Mouse (Mus musculus): Measurements from ENCODE around the gene Ccdc82. TPM values are rescaled to one million over a fixed set of nuclear protein-coding genes. Genes with fewer than 3 reads are reported as not detected.

Ccdc82 gene
- polyA plus RNA-seq, 1 experiment from 2014 or later = 9.6 TPM

- Histone ChIP-seq H3K4me1 (ENCODE audit: insufficient read depth, low read length) (peaks cover 54% of the 10 kb centered on the region), H3K9ac (replicated peaks; ENCODE audit: low read length) (peak within 1 kb of the TSS; percentile 83), H3K27ac (ENCODE audit: low read length) (peak within 1 kb of the TSS; percentile 83), H3K9me3 (ENCODE audit: low read length) (no peaks in the 10 kb centered on the region), H3K27me3 (ENCODE audit: insufficient read depth, low read length) (no peaks in the 10 kb centered on the region), H3K36me3 (ENCODE audit: insufficient read depth, low read length) (no peaks in the 10 kb centered on the region), H3K4me2 (replicated peaks; ENCODE audit: low read depth, low read length) (peak within 1 kb of the TSS; percentile 99), H3K4me3 (ENCODE audit: low read length) (peak within 1 kb of the TSS; percentile 71)
- WGBS = 1% methylated on average over 23 of the region's 23 CpGs
- ATAC-seq (ENCODE audit: low FRiP score, low TSS enrichment) = peak; percentile 66
Observed at GRCm38 (mm10) chr9:13297668-13298512, 51.1 kb downstream of the Ccdc82 start, which contains the start of gene Maml2. TSS of gene Maml2 (plus strand) at chr9:13297957.

- H3K27ac ChIP-seq (ENCODE audit: low read length) = no peak overlapping the region
Observed at GRCm38 (mm10) chr9:13298513-13298878, 51.7 kb downstream of the Ccdc82 start.

GRCm38 (mm10) chr9:13299190-13299589 lies 52.4 kb downstream of the Ccdc82 start:
- 72% methylated on average over 6 of the region's 6 CpGs for WGBS
- Histone ChIP-seq H3K4me3 (ENCODE audit: low read length) (peak overlapping the region; percentile 71), H3K4me1 (ENCODE audit: insufficient read depth, low read length) (peaks cover 67% of the 10 kb centered on the region)

More at GRCm38 (mm10) chr9:13298513-13298878, 51.7 kb downstream of the Ccdc82 start:
- Histone ChIP-seq H3K9ac (replicated peaks; ENCODE audit: low read length) (peak overlapping the region; percentile 83), H3K27me3 (ENCODE audit: insufficient read depth, low read length) (no peaks in the 10 kb centered on the region), H3K36me3 (ENCODE audit: insufficient read depth, low read length) (no peaks in the 10 kb centered on the region), H3K4me2 (replicated peaks; ENCODE audit: low read depth, low read length) (peak overlapping the region; percentile 99), H3K9me3 (ENCODE audit: low read length) (no peaks in the 10 kb centered on the region), H3K4me1 (ENCODE audit: insufficient read depth, low read length) (peaks cover 60% of the 10 kb centered on the region), H3K4me3 (ENCODE audit: low read length) (peak overlapping the region; percentile 71)
- WGBS = 23% methylated on average over 9 of the region's 9 CpGs
- ATAC-seq (ENCODE audit: low FRiP score, low TSS enrichment) = no peak

GRCm38 (mm10) chr9:13300041-13300441 lies 53.3 kb downstream of the Ccdc82 start:
- H3K4me3 ChIP-seq (ENCODE audit: low read length) = peak overlapping the region; percentile 71
- H3K36me3 ChIP-seq (ENCODE audit: insufficient read depth, low read length) = no peaks in the 10 kb centered on the region
- WGBS = 28% methylated on average over 3 of the region's 3 CpGs
- no peaks in the 10 kb centered on the region for H3K27me3 ChIP-seq (ENCODE audit: insufficient read depth, low read length)
- H3K27ac ChIP-seq (ENCODE audit: low read length) = no peak overlapping the region
- H3K9ac ChIP-seq (replicated peaks; ENCODE audit: low read length) = peak overlapping the region; percentile 59
- H3K4me1 ChIP-seq (ENCODE audit: insufficient read depth, low read length) = peaks cover 67% of the 10 kb centered on the region
- no peaks in the 10 kb centered on the region for H3K9me3 ChIP-seq (ENCODE audit: low read length)
- H3K4me2 ChIP-seq (replicated peaks; ENCODE audit: low read depth, low read length) = peak overlapping the region; percentile 99
- no peak for ATAC-seq (ENCODE audit: low FRiP score, low TSS enrichment)

More at GRCm38 (mm10) chr9:13299190-13299589, 52.4 kb downstream of the Ccdc82 start:
- no peaks in the 10 kb centered on the region for H3K36me3 ChIP-seq (ENCODE audit: insufficient read depth, low read length)
- H3K27ac ChIP-seq (ENCODE audit: low read length) = no peak overlapping the region
- H3K27me3 ChIP-seq (ENCODE audit: insufficient read depth, low read length) = no peaks in the 10 kb centered on the region
- no peak for ATAC-seq (ENCODE audit: low FRiP score, low TSS enrichment)
- peak overlapping the region; percentile 4; the same call in 1 of the 2 replicates for H3K9ac ChIP-seq (replicated peaks; ENCODE audit: low read length)
- H3K4me2 ChIP-seq (replicated peaks; ENCODE audit: low read depth, low read length) = peak overlapping the region; percentile 99
- H3K9me3 ChIP-seq (ENCODE audit: low read length) = no peaks in the 10 kb centered on the region

- ATAC-seq (ENCODE audit: low FRiP score, low TSS enrichment) = no peak
- Histone ChIP-seq H3K4me3 (ENCODE audit: low read length) (peak overlapping the region; percentile 71; the same call in 1 of the 2 replicates), H3K4me2 (replicated peaks; ENCODE audit: low read depth, low read length) (peak overlapping the region; percentile 99), H3K4me1 (ENCODE audit: insufficient read depth, low read length) (peaks cover 65% of the 10 kb centered on the region), H3K9me3 (ENCODE audit: low read length) (no peaks in the 10 kb centered on the region), H3K27ac (ENCODE audit: low read length) (no peak overlapping the region), H3K9ac (replicated peaks; ENCODE audit: low read length) (peak overlapping the region; percentile 59), H3K27me3 (ENCODE audit: insufficient read depth, low read length) (no peaks in the 10 kb centered on the region), H3K36me3 (ENCODE audit: insufficient read depth, low read length) (no peaks in the 10 kb centered on the region)
- WGBS = 72% methylated on average over 9 of the region's 9 CpGs
Observed at GRCm38 (mm10) chr9:13300891-13301782, 54.4 kb downstream of the Ccdc82 start.

GRCm38 (mm10) chr9:13302183-13302825 lies 55.5 kb downstream of the Ccdc82 start:
- Histone ChIP-seq H3K9ac (replicated peaks; ENCODE audit: low read length) (no peak overlapping the region), H3K4me2 (replicated peaks; ENCODE audit: low read depth, low read length) (peak overlapping the region; percentile 20; the same call in 1 of the 2 replicates), H3K4me3 (ENCODE audit: low read length) (no peak overlapping the region), H3K4me1 (ENCODE audit: insufficient read depth, low read length) (peaks cover 67% of the 10 kb centered on the region), H3K27ac (ENCODE audit: low read length) (peak overlapping the region; percentile 13; the same call in 1 of the 2 replicates), H3K36me3 (ENCODE audit: insufficient read depth, low read length) (no peaks in the 10 kb centered on the region), H3K9me3 (ENCODE audit: low read length) (no peaks in the 10 kb centered on the region), H3K27me3 (ENCODE audit: insufficient read depth, low read length) (no peaks in the 10 kb centered on the region)
- 37% methylated on average over 6 of the region's 6 CpGs for WGBS
- ATAC-seq (ENCODE audit: low FRiP score, low TSS enrichment) = no peak

GRCm38 (mm10) chr9:13303099-13303771 lies 56.5 kb downstream of the Ccdc82 start:
- Histone ChIP-seq H3K9me3 (ENCODE audit: low read length) (no peaks in the 10 kb centered on the region), H3K27me3 (ENCODE audit: insufficient read depth, low read length) (no peaks in the 10 kb centered on the region), H3K36me3 (ENCODE audit: insufficient read depth, low read length) (no peaks in the 10 kb centered on the region), H3K27ac (ENCODE audit: low read length) (no peak overlapping the region), H3K4me3 (ENCODE audit: low read length) (no peak overlapping the region), H3K4me2 (replicated peaks; ENCODE audit: low read depth, low read length) (no peak overlapping the region), H3K4me1 (ENCODE audit: insufficient read depth, low read length) (peaks cover 69% of the 10 kb centered on the region), H3K9ac (replicated peaks; ENCODE audit: low read length) (no peak overlapping the region)
- 64% methylated on average over 5 of the region's 5 CpGs for WGBS
- ATAC-seq (ENCODE audit: low FRiP score, low TSS enrichment) = no peak

- Histone ChIP-seq H3K4me3 (ENCODE audit: low read length) (no peak overlapping the region), H3K4me1 (ENCODE audit: insufficient read depth, low read length) (peaks cover 69% of the 10 kb centered on the region), H3K27ac (ENCODE audit: low read length) (no peak overlapping the region), H3K9ac (replicated peaks; ENCODE audit: low read length) (no peak overlapping the region; the same call in 1 of the 2 replicates), H3K4me2 (replicated peaks; ENCODE audit: low read depth, low read length) (no peak overlapping the region), H3K36me3 (ENCODE audit: insufficient read depth, low read length) (no peaks in the 10 kb centered on the region), H3K27me3 (ENCODE audit: insufficient read depth, low read length) (no peaks in the 10 kb centered on the region), H3K9me3 (ENCODE audit: low read length) (no peaks in the 10 kb centered on the region)
- no peak for ATAC-seq (ENCODE audit: low FRiP score, low TSS enrichment)
- WGBS = 68% methylated on average over 6 of the region's 6 CpGs
Observed at GRCm38 (mm10) chr9:13303976-13304375, 57.2 kb downstream of the Ccdc82 start.

GRCm38 (mm10) chr9:13306471-13306870 lies 59.7 kb downstream of the Ccdc82 start:
- WGBS = 97% methylated on average over 3 of the region's 3 CpGs
- Histone ChIP-seq H3K36me3 (ENCODE audit: insufficient read depth, low read length) (no peaks in the 10 kb centered on the region), H3K4me3 (ENCODE audit: low read length) (no peak overlapping the region), H3K4me2 (replicated peaks; ENCODE audit: low read depth, low read length) (no peak overlapping the region), H3K27me3 (ENCODE audit: insufficient read depth, low read length) (no peaks in the 10 kb centered on the region), H3K9ac (replicated peaks; ENCODE audit: low read length) (no peak overlapping the region), H3K27ac (ENCODE audit: low read length) (no peak overlapping the region), H3K4me1 (ENCODE audit: insufficient read depth, low read length) (peaks cover 46% of the 10 kb centered on the region), H3K9me3 (ENCODE audit: low read length) (no peaks in the 10 kb centered on the region)
- no peak for ATAC-seq (ENCODE audit: low FRiP score, low TSS enrichment)

Data from kidney, embryonic 16.5 days (tissue).